Mouse (Mus musculus): Measurements from ENCODE around the gene Thrb.

DNA sequence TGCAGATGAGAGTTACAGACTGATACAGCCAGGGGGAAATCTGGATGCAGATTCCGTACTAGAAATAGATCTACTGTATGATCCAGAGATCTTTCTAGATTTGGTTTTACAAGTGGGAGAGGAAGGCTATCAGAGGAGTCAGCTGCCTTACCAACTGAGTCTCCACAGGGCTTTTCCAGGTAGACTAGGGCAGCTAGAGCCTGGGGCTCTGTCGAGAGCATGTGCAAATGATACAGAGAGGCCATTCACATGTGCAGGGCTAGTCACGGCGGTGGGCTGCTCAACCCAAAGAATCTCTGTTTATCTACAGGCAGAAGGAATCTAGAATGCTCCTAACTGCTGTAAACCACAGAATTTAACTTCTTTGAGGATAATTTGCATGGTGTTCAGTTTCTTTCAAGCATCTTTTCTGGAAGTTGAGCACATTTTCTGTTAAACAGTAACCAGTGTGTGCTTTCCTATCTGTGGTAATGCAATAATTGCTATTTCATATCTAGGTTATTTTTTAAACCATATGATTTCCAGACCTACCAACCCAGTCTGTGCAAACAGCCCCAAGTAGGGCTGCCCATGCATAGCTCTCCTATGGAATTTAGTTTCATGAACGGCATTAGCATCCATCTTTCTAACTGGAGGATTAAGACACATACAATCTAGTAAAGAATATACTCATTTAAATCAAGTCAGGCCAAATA lies 185.1 kb downstream of the Thrb start:
- TF ChIP-seq CTCF (IDR thresholded peaks at IDR 0.05; ENCODE audit: borderline replicate concordance, insufficient read depth, low read depth, low read length) = no peak
- no peak for TF ChIP-seq POLR2A (IDR thresholded peaks at IDR 0.05; ENCODE audit: borderline replicate concordance, insufficient read depth, low read length)
